Mouse (Mus musculus) right cerebral cortex, postnatal 4 days (tissue): ENCODE data around the gene Avil.

ENCODE experiments used
- DNase-seq: peaks from one replicate; pipeline ENCODE4 v3.0.0-alpha.2; 2022

The Avil gene

GRCm38 (mm10) chr10:127000529-127000928, at the start of gene Avil:
Avil (plus strand) TSS chr10:127000709.
- DNase-seq: no peak

GRCm38 (mm10) chr10:126952375-126952774, 48.1 kb upstream of the Avil start:
- DNase-seq: no peak

- no peak for DNase-seq
These were observed 47.5 kb upstream of the Avil start for GRCm38 (mm10) chr10:126953029-126953471.

GRCm38 (mm10) chr10:126956692-126957358, 43.7 kb upstream of the Avil start:
- peak; percentile 53 for DNase-seq

GRCm38 (mm10) chr10:126957359-126958107, 43.0 kb upstream of the Avil start:
- DNase-seq: peak; percentile 71

GRCm38 (mm10) chr10:126960496-126960895, 40.0 kb upstream of the Avil start:
- no peak for DNase-seq

GRCm38 (mm10) chr10:126961757-126962156, 38.8 kb upstream of the Avil start:
- DNase-seq: peak; percentile 48

- DNase-seq: no peak
These were observed 38.1 kb upstream of the Avil start for GRCm38 (mm10) chr10:126962271-126962965.

GRCm38 (mm10) chr10:126962966-126963330, 37.6 kb upstream of the Avil start:
- no peak for DNase-seq

- no peak for DNase-seq
These were observed 36.7 kb upstream of the Avil start for GRCm38 (mm10) chr10:126963821-126964220.

GRCm38 (mm10) chr10:126971363-126972050, 29.0 kb upstream of the Avil start:
- no peak for DNase-seq

GRCm38 (mm10) chr10:126972051-126972725, 28.3 kb upstream of the Avil start:
- DNase-seq: no peak

- DNase-seq: no peak
These were observed 27.5 kb upstream of the Avil start for GRCm38 (mm10) chr10:126972988-126973387.

- DNase-seq: no peak
These were observed 24.8 kb upstream of the Avil start for GRCm38 (mm10) chr10:126975706-126976105.

- no peak for DNase-seq
These were observed 23.4 kb upstream of the Avil start for GRCm38 (mm10) chr10:126977076-126977475.

- DNase-seq: peak; percentile 99
These were observed 22.1 kb upstream of the Avil start, which contains the start of gene Ctdsp2 for GRCm38 (mm10) chr10:126978277-126978994. Ctdsp2 (plus strand) TSS chr10:126978717.

GRCm38 (mm10) chr10:126979121-126979635, 21.3 kb upstream of the Avil start:
- DNase-seq: peak; percentile 57

GRCm38 (mm10) chr10:126979636-126980151, 20.8 kb upstream of the Avil start:
- peak; percentile 50 for DNase-seq

GRCm38 (mm10) chr10:126980221-126980932, 20.1 kb upstream of the Avil start:
- DNase-seq: peak; percentile 68

- DNase-seq: no peak
These were observed 19.5 kb upstream of the Avil start for GRCm38 (mm10) chr10:126980933-126981530.
